12 mouse cellular contexts compared by ENCODE assay signal in genomic region chr13:58937884-58938283, GRCm38 (mm10).
A peak's percentile ranks its signal among the peaks of the same experiment; 100 is the strongest.
DNase-seq lines count a peak whose midpoint lies in the region; TF ChIP-seq lines count a peak whose summit lies in the region.
"Had no signal": no experiment of that assay in that cellular context is flagged by ENCODE, and none has a peak within 500 bp of the region (broad histone marks: within the 10 kb centered on the region; RNA-seq: fewer than 3 reads in every experiment).

No protein-coding gene starts in this region.

- no peak for TF ChIP-seq CTCF in cerebellum, adult 2 months (IDR thresholded peaks at IDR 0.05; ENCODE audit: borderline replicate concordance, insufficient read depth, low read depth, low read length)
- TF ChIP-seq CTCF in layer of hippocampus, adult 2 months (conservative IDR thresholded peaks at IDR 0.05), result no peak

- peak overlapping the region; percentile 56 for H3K27ac ChIP-seq in cerebellum, adult 2 months (ENCODE audit: insufficient read depth, low read length)
- H3K27ac ChIP-seq in layer of hippocampus, adult 2 months, result peak overlapping the region; percentile 51; the same call in 1 of the 2 replicates
- H3K27ac ChIP-seq: embryonic facial prominence, embryonic 13.5 days; embryonic facial prominence, embryonic 15.5 days; forebrain, embryonic 10.5 days; forebrain, embryonic 12.5 days had no signal

- peaks cover 66% of the 10 kb centered on the region for H3K4me1 ChIP-seq in cerebellum, adult 2 months (ENCODE audit: control insufficient read depth, insufficient read depth, low read length)
- H3K4me1 ChIP-seq: embryonic facial prominence, embryonic 15.5 days had no signal

- no peak for TF ChIP-seq POLR2A in cerebellum, adult 2 months (IDR thresholded peaks at IDR 0.05; ENCODE audit: borderline replicate concordance, insufficient read depth, low read length)

- H3K27me3 ChIP-seq in cerebellum, adult 2 months (ENCODE audit: control insufficient read depth, insufficient read depth, low read length), result no peaks in the 10 kb centered on the region
- H3K27me3 ChIP-seq: forebrain, embryonic 12.5 days had no signal

- WGBS in cerebellum, adult 2 months, result 88% methylated on average over 12 of the region's 12 CpGs

- H3K4me3 ChIP-seq in cerebellum, adult 2 months (replicated peaks; ENCODE audit: insufficient read depth, low read depth, low read length), result no peak overlapping the region
- no peak overlapping the region for H3K4me3 ChIP-seq in layer of hippocampus, adult 2 months
- H3K4me3 ChIP-seq: embryonic facial prominence, embryonic 13.5 days; embryonic facial prominence, embryonic 15.5 days; erythroblast, embryonic 14.5 days; forebrain, embryonic 10.5 days; forebrain, embryonic 12.5 days had no signal

- peak; percentile 34 to 42 for DNase-seq in cerebellum, adult 2 months
- DNase-seq in cerebellum, postnatal 36 days, result no peak
- DNase-seq in cerebellum, adult 9-11 months, result peak; percentile 57
- DNase-seq in cerebellum, postnatal 10 days, result no peak
- DNase-seq in layer of hippocampus, adult 2 months (ENCODE audit: low spot score in 2 of 2), result no peak
- no peak for DNase-seq in layer of hippocampus, postnatal 10 days (ENCODE audit: low spot score in 2 of 2)
- DNase-seq: embryo, embryonic 11 days had no signal

Comparison
In these comparisons a context has a peak if more than half of its experiments do, and no peak if none do; other contexts are left out.
1. DNase-seq: peak in cerebellum, adult 2 months (2 of 2) and cerebellum, adult 9-11 months (single experiment); none in cerebellum, postnatal 36 days (0 of 2), cerebellum, postnatal 10 days (0 of 2), layer of hippocampus, adult 2 months (0 of 2) and layer of hippocampus, postnatal 10 days (0 of 2).